Mouse (Mus musculus) bone marrow, adult 2 months (tissue): Measurements from ENCODE around the gene Sec61g.

Experiments
- CTCF ChIP-seq: fragments of 200-500 bp; IDR thresholded peaks from 2 replicates; pipeline ENCODE4 v1.5.1; 2011; ENCODE audit warnings: low read length, control low read depth; ENCODE audit not compliant: control insufficient read depth, insufficient read depth
- POLR2A ChIP-seq: fragments of 200-500 bp; IDR thresholded peaks from 2 replicates; pipeline ENCODE4 v1.6.1; 2011; ENCODE audit warnings: low read depth, mild to moderate bottlenecking, control low read depth, low read length, borderline replicate concordance; ENCODE audit not compliant: control insufficient read depth

DNA sequence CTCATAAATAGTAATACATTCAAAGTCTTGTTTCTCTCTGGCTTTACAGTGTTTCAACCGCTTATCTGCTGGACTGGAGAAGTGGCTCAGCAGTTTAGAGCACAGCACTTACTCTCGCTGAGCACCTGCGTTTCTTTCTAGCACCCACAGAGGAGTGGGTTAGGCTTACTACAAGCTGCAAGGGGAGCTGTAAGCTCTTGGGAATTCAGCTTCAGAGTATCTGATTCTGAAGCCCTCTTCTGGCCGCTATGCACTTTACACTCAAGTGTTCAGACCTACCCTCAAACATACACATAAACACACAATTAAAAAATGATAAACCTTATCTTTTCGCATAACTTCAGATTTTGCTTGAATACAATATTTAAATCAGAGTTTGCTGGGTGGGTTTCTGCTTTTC is 24.6 kb upstream of the Sec61g start:
- TF ChIP-seq POLR2A (no peak), CTCF (no peak)
